Mouse (Mus musculus): ENCODE data around the gene Ndrg3. TPM values are rescaled to one million over a fixed set of nuclear protein-coding genes. Genes with fewer than 3 reads are reported as not detected.
"Not testable (repeated sequence)": the region's sequence is repeated elsewhere in the genome, so short reads cannot be mapped to it uniquely, and the experiment has no call there.

Gene Ndrg3
- polyA plus RNA-seq, 1 experiment from 2014 or later = 53.8 TPM

DNA sequence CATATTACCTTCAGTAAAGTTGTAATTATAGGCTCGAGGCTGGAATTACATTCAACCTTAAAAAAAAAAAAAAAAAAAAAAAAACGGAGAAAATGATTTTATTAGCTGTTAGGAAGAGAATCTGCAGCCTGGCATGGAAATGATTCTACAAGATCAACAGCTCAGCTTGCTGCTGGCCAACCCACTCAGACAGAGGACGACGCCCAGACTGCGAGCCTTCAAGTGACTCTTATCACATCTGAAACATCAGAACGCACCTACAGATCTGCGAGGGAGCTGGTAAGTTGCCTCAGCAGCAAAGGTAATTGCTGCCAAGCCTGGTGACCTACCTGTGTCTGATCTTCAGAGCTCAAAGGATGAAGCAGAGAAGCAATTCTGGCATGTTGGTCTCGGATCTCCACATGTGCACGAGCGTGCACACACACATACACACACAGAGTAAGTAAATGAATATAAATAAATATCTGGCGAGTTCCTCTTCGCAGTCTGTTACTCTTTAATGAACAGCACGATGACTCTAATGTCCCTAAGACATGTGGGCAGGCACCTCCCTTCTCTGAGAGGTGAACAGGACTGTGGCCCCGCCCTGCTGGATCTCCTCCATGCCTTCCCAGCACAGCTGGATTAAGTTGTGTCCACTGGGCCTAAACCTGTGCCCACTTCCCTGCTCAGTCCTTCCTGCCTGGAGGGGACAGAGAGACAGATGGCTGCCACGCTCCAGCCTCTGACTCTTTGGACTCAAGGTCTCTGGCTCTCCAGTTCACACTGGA lies 97.2 kb downstream of the Ndrg3 start:
- 86% methylated on average over 15 of the region's 15 CpGs for WGBS
- Histone ChIP-seq H3K4me3 (no peak overlapping the region), H3K27ac (replicated peaks) (no peak overlapping the region), H3K27me3 (no peaks in the 10 kb centered on the region), H3K36me3 (no peaks in the 10 kb centered on the region), H3K9me3 (no peaks in the 10 kb centered on the region), H3K4me1 (peaks cover 8% of the 10 kb centered on the region; the same call in 1 of the 2 replicates), H3K4me2 (replicated peaks) (no peak overlapping the region), H3K9ac (replicated peaks) (no peak overlapping the region)
- ATAC-seq (ENCODE audit: low FRiP score, low read depth) = no peak

- H3K27ac ChIP-seq (replicated peaks) = no peak overlapping the region
- no peak overlapping the region for H3K4me2 ChIP-seq (replicated peaks)
- no peaks in the 10 kb centered on the region for H3K9me3 ChIP-seq
- H3K4me1 ChIP-seq = peaks cover 8% of the 10 kb centered on the region; the same call in 1 of the 2 replicates
- H3K36me3 ChIP-seq = no peaks in the 10 kb centered on the region
- no peak overlapping the region for H3K4me3 ChIP-seq
- 67% methylated on average over 6 of the region's 6 CpGs for WGBS
- no peak for ATAC-seq (ENCODE audit: low FRiP score, low read depth)
- H3K27me3 ChIP-seq = no peaks in the 10 kb centered on the region
- H3K9ac ChIP-seq (replicated peaks) = no peak overlapping the region
Measured at GRCm38 (mm10) chr2:156892821-156893220, 99.0 kb downstream of the Ndrg3 start.

- no peak overlapping the region for H3K9ac ChIP-seq (replicated peaks)
- 36% methylated on average over 3 of the region's 3 CpGs for WGBS
- ATAC-seq (ENCODE audit: low FRiP score, low read depth) = no peak
- 0 out of 2 replicates have a peak overlapping the region, but pooled peaks have one; percentile 46 for H3K27ac ChIP-seq (replicated peaks)
- H3K4me3 ChIP-seq = no peak overlapping the region
- H3K36me3 ChIP-seq = no peaks in the 10 kb centered on the region
- peaks cover 8% of the 10 kb centered on the region; the same call in 1 of the 2 replicates for H3K4me1 ChIP-seq
- no peak overlapping the region for H3K4me2 ChIP-seq (replicated peaks)
- no peaks in the 10 kb centered on the region for H3K9me3 ChIP-seq
- no peaks in the 10 kb centered on the region for H3K27me3 ChIP-seq
Measured at GRCm38 (mm10) chr2:156892240-156892639, 99.6 kb downstream of the Ndrg3 start.

DNA sequence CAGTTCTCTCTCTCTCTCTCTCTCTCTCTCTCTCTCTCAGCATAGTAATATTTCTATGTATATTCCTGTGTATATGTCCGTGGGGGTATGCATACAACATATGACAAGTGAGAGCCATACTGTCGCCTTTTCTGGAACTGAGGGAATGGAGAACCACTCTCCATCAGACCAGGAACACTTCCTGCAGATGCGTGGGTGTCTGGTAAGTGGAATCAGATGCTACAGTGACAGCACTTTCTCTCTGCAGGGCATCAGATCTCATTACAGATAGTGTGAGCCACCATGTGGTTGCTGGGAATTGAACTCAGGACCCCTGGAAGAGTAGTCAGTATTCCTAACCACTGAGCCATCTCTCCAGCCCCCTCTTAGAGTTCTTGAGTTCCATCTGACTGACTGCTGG lies 103.4 kb downstream of the Ndrg3 start:
- Histone ChIP-seq H3K4me3 (no peak overlapping the region), H3K9ac (replicated peaks) (no peak overlapping the region), H3K36me3 (no peaks in the 10 kb centered on the region), H3K9me3 (no peaks in the 10 kb centered on the region), H3K27me3 (no peaks in the 10 kb centered on the region), H3K4me1 (peaks cover 8% of the 10 kb centered on the region; the same call in 1 of the 2 replicates), H3K27ac (replicated peaks) (no peak overlapping the region), H3K4me2 (replicated peaks) (no peak overlapping the region)
- ATAC-seq (ENCODE audit: low FRiP score, low read depth) = no peak
- WGBS = 77% methylated on average over 3 of the region's 3 CpGs

- no peak for ATAC-seq (ENCODE audit: low FRiP score, low read depth)
- no peak within 1 kb of the TSS for H3K9ac ChIP-seq (replicated peaks)
- H3K4me1 ChIP-seq = peaks cover 2% of the 10 kb centered on the region; the same call in 1 of the 2 replicates
- H3K9me3 ChIP-seq = no peaks in the 10 kb centered on the region
- no peak within 1 kb of the TSS for H3K27ac ChIP-seq (replicated peaks)
- no peaks in the 10 kb centered on the region for H3K27me3 ChIP-seq
- 76% methylated on average over 6 of the region's 6 CpGs for WGBS
- H3K4me2 ChIP-seq (replicated peaks) = no peak within 1 kb of the TSS
- H3K36me3 ChIP-seq = no peaks in the 10 kb centered on the region
- H3K4me3 ChIP-seq = no peak within 1 kb of the TSS
Measured at GRCm38 (mm10) chr2:156887017-156887416, 104.8 kb downstream of the Ndrg3 start, which contains the start of gene Sla2. Gene Sla2, minus strand, starts transcription at chr2:156887192.

DNA sequence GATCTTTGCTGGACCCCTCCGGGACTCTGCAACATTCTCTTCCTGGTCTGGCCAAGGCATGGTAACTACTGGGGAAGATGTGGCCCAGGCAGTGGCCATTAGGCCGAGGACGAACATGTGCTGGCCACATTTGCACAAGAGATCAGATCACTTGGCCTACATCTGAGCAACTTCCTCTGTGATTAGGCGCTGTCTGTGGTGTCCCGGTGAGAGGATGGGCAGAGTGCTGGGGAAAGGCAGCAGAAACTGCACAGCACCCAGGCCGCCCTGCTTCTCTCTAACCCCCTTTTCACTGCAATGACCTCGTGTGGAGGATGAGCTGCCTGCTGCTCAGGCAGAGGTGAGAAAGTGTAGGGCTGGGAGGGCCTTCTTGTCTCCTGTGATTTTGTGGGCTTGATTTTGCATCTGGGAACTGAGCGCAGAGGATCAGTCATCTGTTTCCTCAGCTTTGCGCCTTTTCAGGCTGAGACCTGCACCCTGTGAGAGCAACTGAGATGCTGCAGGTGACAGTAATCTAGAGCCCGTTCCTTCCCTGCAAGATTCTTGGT lies 105.7 kb downstream of the Ndrg3 start:
- Histone ChIP-seq H3K27ac (replicated peaks) (no peak overlapping the region), H3K9ac (replicated peaks) (no peak overlapping the region), H3K9me3 (no peaks in the 10 kb centered on the region), H3K4me2 (replicated peaks) (no peak overlapping the region), H3K36me3 (no peaks in the 10 kb centered on the region), H3K4me1 (no peaks in the 10 kb centered on the region), H3K4me3 (no peak overlapping the region), H3K27me3 (no peaks in the 10 kb centered on the region)
- ATAC-seq (ENCODE audit: low FRiP score, low read depth) = no peak
- WGBS = 84% methylated on average over 10 of the region's 10 CpGs

DNA sequence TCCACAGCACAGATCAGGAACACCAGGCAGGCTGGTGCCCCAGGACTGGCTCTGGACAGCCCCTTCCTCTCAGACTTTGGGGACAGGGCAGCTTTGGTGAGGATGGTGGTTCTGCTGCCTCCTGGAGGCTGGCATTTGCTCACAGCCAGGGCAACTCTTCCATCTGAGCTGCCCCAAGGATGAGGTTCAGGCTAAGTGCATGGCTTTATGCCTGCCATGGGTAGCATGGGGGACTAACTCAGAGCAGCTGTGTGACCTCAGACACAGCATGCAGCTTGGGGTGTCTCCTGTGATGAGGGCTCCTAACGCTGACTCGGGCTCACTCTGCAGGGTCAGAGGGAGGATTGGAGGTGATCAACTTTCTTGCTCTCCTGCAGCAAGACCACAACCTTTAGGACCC lies 106.2 kb downstream of the Ndrg3 start:
- not testable (repeated sequence) for H3K27ac ChIP-seq (replicated peaks); ATAC-seq (ENCODE audit: low FRiP score, low read depth)
- WGBS = 76% methylated on average over 2 of the region's 2 CpGs

GRCm38 (mm10) chr2:156884396-156885211 lies 107.3 kb downstream of the Ndrg3 start:
- Histone ChIP-seq H3K4me2 (replicated peaks) (no peak overlapping the region), H3K4me1 (no peaks in the 10 kb centered on the region), H3K9me3 (no peaks in the 10 kb centered on the region), H3K27ac (replicated peaks) (no peak overlapping the region), H3K9ac (replicated peaks) (no peak overlapping the region), H3K27me3 (no peaks in the 10 kb centered on the region), H3K4me3 (no peak overlapping the region), H3K36me3 (no peaks in the 10 kb centered on the region)
- ATAC-seq (ENCODE audit: low FRiP score, low read depth) = no peak
- 93% methylated on average over 10 of the region's 10 CpGs for WGBS

More for the DNA sequence above, 106.2 kb downstream of the Ndrg3 start:
- H3K36me3 ChIP-seq; H3K4me1 ChIP-seq; H3K9me3 ChIP-seq; H3K4me3 ChIP-seq; H3K9ac ChIP-seq (replicated peaks); H3K4me2 ChIP-seq (replicated peaks); H3K27me3 ChIP-seq: not testable (repeated sequence)

- H3K4me2 ChIP-seq (replicated peaks) = no peak overlapping the region
- H3K9ac ChIP-seq (replicated peaks) = no peak overlapping the region
- no peaks in the 10 kb centered on the region for H3K4me1 ChIP-seq
- 41% methylated on average over 10 of the region's 10 CpGs for WGBS
- H3K27me3 ChIP-seq = no peaks in the 10 kb centered on the region
- H3K36me3 ChIP-seq = no peaks in the 10 kb centered on the region
- no peak overlapping the region for H3K4me3 ChIP-seq
- no peak for ATAC-seq (ENCODE audit: low FRiP score, low read depth)
- no peaks in the 10 kb centered on the region for H3K9me3 ChIP-seq
- no peak overlapping the region for H3K27ac ChIP-seq (replicated peaks)
Measured at GRCm38 (mm10) chr2:156882431-156883001, 109.3 kb downstream of the Ndrg3 start.

DNA sequence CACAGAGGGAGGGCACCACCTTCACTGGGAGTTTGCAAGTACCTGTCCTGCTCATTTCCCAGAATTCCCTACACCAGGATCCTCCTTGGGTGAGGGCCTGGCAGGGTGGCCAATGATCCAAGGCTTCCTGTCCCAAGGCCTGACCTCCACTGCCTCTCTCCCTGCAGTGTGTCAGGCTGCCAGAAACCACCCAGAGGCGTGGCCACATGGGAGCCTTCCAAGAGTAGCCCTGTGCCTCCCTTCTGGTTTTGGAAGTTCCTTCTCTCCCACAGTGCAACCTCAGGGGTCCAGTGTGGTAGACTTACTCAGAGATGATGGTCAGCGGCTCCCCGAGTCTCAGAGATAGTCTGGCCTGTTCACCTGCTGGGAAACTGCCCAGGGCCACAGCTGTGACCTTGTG lies 112.3 kb downstream of the Ndrg3 start:
- H3K9me3 ChIP-seq = no peaks in the 10 kb centered on the region
- H3K36me3 ChIP-seq = peaks cover 8% of the 10 kb centered on the region
- ATAC-seq (ENCODE audit: low FRiP score, low read depth) = no peak
- H3K27me3 ChIP-seq = no peaks in the 10 kb centered on the region
- no peak overlapping the region for H3K27ac ChIP-seq (replicated peaks)
- no peaks in the 10 kb centered on the region for H3K4me1 ChIP-seq
- H3K4me2 ChIP-seq (replicated peaks) = no peak overlapping the region
- WGBS = 81% methylated on average over 3 of the region's 3 CpGs
- H3K9ac ChIP-seq (replicated peaks) = no peak overlapping the region
- no peak overlapping the region for H3K4me3 ChIP-seq

DNA sequence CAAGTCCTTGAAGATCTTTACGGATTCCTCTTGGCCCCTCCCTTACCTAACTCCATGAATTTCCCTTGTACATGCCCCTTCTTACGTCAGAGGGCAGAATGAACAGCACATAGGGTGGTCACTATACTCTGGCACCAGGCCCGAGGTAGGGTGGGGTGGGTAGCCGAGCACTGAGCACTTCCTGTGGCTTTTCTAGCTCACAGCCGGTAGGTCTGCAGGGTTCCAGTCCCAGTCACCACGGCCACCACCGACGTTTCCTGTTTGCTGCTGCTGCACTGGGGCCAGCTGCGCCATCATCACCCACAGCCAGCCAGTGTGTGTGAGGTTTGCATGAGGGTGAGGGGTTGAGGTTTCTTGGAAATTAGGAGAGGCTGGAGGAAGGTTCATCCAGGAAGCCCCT lies 114.1 kb downstream of the Ndrg3 start:
- peaks cover 25% of the 10 kb centered on the region for H3K36me3 ChIP-seq
- H3K4me2 ChIP-seq (replicated peaks) = no peak overlapping the region
- H3K27me3 ChIP-seq = no peaks in the 10 kb centered on the region
- no peak for ATAC-seq (ENCODE audit: low FRiP score, low read depth)
- no peak overlapping the region for H3K27ac ChIP-seq (replicated peaks)
- no peaks in the 10 kb centered on the region for H3K4me1 ChIP-seq
- WGBS = 73% methylated on average over 9 of the region's 9 CpGs
- no peak overlapping the region for H3K4me3 ChIP-seq
- H3K9ac ChIP-seq (replicated peaks) = no peak overlapping the region
- no peaks in the 10 kb centered on the region for H3K9me3 ChIP-seq

All from midbrain, embryonic 12.5 days (tissue).